Mouse (Mus musculus): ENCODE measurements around the gene Fads1. TPM values are rescaled to one million over a fixed set of nuclear protein-coding genes. Genes with fewer than 3 reads are reported as not detected.
"Not testable (repeated sequence)": the region's sequence is repeated elsewhere in the genome, so short reads cannot be mapped to it uniquely, and the experiment has no call there.

The Fads1 gene
- polyA plus RNA-seq (2012; rRNA removed): 136 and 139 TPM in 2 replicates

DNA sequence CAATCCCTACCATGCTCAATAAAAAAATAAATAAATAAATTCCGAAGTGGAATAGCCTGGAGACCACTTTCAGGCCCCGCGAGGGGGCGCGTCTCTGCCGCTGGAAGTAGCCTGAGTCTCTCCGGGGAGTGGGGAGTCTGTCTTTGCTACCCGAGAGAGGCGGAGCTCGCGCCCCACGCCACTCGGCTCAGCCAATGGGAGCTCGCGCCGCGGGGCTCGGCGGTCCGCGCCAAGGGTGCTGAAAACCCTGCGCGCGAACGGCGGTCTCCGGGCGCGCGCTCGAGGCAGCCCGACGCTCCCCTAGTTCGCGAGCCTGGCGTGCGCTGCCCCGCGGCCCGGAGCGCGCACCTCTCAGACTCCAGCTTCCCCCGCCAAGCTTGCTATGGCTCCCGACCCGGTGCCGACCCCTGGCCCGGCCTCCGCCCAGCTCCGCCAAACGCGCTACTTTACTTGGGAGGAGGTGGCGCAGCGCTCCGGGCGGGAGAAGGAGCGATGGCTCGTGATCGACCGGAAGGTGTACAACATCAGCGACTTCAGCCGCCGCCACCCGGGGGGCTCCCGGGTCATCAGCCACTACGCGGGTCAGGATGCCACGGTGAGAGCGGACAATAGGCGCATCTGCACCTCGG lies at the start of gene Fads1:
Gene Fads1, plus strand, starts transcription at position 219 of the 629 bp plus-strand sequence.
- TF ChIP-seq POLR2A (IDR thresholded peaks at IDR 0.05; ENCODE audit: borderline replicate concordance, extremely low read depth, insufficient read depth, insufficient read length, poor library complexity, severe bottlenecking) (peak; percentile 95), CTCF (IDR thresholded peaks at IDR 0.05; ENCODE audit: borderline replicate concordance, extremely low read depth, insufficient read depth, insufficient read length) (peak; percentile 77)

DNA sequence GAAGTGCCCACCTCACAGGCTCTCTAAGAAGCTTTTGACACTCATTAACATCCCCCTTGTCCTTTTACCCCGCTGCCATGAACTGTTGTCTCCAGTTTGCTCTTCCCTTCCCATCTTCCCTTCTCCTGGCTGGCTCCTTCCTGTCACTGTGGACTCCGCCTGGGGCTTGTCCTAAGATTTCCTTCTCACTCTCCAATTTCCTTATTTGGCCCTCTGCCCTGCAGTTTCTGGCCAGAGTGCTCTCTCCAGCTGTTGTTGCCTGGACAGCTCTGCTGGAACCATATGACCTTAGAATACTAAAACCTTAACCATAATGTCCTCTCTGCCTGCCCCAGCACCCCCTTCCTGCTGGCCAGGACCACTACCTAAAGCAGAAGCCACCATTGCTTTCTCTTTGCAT lies 48.0 kb upstream of the Fads1 start:
- TF ChIP-seq CTCF (IDR thresholded peaks at IDR 0.05; ENCODE audit: borderline replicate concordance, extremely low read depth, insufficient read depth, insufficient read length) (no peak), POLR2A (IDR thresholded peaks at IDR 0.05; ENCODE audit: borderline replicate concordance, extremely low read depth, insufficient read depth, insufficient read length, poor library complexity, severe bottlenecking) (no peak)
- no peak for DNase-seq (ENCODE audit: low read depth)

More for the DNA sequence above, at the start of gene Fads1:
- peak; percentile 99 for DNase-seq (ENCODE audit: low read depth)

DNA sequence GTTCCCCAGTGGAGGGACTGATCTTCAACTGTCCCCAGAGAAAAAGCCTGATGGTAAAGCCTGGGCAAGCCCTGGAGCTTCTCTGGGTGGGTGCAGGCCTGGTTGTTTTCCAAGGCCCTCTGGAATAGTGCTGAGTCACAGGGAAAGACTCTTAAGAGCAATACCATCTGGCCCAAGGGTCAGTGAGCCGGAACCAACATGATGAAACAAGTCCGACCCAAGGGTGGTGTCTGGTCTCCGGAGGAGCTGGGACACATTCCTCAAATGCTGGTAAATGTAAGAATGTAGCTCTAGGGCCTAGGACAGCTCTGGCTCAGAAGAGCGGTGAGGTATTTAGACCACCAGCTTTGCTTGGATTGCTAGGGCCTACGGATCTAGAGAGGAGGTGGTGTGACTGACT lies 45.3 kb upstream of the Fads1 start:
- DNase-seq (ENCODE audit: low read depth): no peak
- TF ChIP-seq CTCF (IDR thresholded peaks at IDR 0.05; ENCODE audit: borderline replicate concordance, extremely low read depth, insufficient read depth, insufficient read length) (no peak), POLR2A (IDR thresholded peaks at IDR 0.05; ENCODE audit: borderline replicate concordance, extremely low read depth, insufficient read depth, insufficient read length, poor library complexity, severe bottlenecking) (no peak)

DNA sequence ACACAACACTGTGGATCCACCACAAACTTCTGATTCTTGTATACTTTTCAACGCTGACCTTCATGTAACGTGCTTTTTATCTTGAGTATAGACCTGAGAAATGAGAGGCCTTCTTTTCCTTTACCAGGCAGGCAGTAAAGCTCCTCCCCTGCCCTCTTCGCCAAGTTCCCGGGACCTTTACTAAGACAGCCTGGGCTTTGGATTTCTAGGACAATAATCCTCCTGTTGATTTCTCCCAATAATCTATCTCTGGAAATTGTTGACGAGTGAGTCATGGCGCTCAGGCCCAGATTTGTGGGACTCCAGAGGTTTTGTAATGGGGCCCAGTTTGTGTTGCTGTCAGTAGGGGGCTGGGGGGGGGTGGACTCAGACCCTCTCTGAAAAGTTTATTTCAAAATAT lies 43.0 kb upstream of the Fads1 start:
- TF ChIP-seq CTCF (IDR thresholded peaks at IDR 0.05; ENCODE audit: borderline replicate concordance, extremely low read depth, insufficient read depth, insufficient read length) (no peak), POLR2A (IDR thresholded peaks at IDR 0.05; ENCODE audit: borderline replicate concordance, extremely low read depth, insufficient read depth, insufficient read length, poor library complexity, severe bottlenecking) (no peak)
- no peak for DNase-seq (ENCODE audit: low read depth)

DNA sequence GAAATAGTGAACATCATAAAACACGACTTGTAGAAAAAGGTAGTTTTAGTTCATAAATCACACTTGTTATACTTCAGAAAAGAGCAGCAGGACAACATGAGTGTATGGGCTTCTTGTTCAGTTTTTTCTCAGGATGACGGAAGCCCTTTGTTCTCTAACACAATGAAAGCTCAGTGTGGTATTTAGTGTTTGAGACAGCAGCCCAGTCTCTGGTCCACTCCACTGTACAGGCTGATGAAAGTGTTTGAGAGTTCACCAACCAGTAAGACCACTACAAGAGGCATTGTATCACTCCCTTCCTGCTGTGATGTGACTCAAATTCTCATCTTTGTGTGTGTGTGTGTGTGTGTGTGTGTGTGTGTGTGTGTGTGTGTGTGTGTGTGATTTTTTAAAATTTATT lies 39.0 kb upstream of the Fads1 start:
- TF ChIP-seq CTCF (IDR thresholded peaks at IDR 0.05; ENCODE audit: borderline replicate concordance, extremely low read depth, insufficient read depth, insufficient read length) (no peak), POLR2A (IDR thresholded peaks at IDR 0.05; ENCODE audit: borderline replicate concordance, extremely low read depth, insufficient read depth, insufficient read length, poor library complexity, severe bottlenecking) (no peak)
- peak; percentile 60 for DNase-seq (ENCODE audit: low read depth)

DNA sequence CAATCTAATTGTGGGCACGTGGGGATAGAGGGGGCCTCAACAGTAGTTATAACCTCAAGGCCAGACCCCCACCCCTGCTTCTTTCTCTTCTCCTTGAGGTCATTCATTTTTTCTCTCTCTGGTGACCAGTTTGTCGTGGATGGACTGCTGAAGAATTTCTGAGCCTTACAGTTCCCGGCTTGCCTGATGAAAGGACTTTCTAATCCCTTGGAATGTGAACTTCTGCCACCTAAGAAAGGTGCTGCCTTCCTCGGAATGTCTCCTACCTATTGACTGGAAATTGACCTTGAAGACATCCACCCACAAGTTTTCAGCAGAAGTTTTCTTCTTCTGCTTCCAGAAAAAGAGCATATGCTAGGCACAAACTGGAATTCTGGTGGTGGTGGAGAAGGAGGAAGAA lies 38.2 kb upstream of the Fads1 start:
- TF ChIP-seq CTCF (IDR thresholded peaks at IDR 0.05; ENCODE audit: borderline replicate concordance, extremely low read depth, insufficient read depth, insufficient read length): no peak
- DNase-seq (ENCODE audit: low read depth): no peak

DNA sequence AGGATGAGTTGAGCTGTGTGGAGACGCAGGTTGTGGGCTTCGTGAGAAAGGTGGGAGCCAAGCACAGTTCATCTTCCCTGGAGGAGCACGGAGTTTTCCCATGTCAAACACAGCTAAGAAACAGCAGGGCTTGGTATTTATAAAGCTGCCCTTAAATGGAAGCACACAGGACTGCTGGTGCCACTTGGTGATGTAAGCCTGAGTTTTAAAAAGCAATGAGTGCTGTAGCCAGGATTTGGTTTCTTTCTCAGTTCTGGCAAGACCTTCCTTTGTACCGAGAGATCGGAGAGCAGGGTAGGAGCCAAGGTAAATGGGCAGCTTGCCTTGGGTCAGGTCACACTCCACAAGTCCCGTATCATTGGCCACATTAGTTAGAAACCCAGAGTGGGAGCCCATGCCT lies 34.1 kb upstream of the Fads1 start:
- TF ChIP-seq POLR2A (IDR thresholded peaks at IDR 0.05; ENCODE audit: borderline replicate concordance, extremely low read depth, insufficient read depth, insufficient read length, poor library complexity, severe bottlenecking) (no peak), CTCF (IDR thresholded peaks at IDR 0.05; ENCODE audit: borderline replicate concordance, extremely low read depth, insufficient read depth, insufficient read length) (no peak)
- peak; percentile 6 for DNase-seq (ENCODE audit: low read depth)

DNA sequence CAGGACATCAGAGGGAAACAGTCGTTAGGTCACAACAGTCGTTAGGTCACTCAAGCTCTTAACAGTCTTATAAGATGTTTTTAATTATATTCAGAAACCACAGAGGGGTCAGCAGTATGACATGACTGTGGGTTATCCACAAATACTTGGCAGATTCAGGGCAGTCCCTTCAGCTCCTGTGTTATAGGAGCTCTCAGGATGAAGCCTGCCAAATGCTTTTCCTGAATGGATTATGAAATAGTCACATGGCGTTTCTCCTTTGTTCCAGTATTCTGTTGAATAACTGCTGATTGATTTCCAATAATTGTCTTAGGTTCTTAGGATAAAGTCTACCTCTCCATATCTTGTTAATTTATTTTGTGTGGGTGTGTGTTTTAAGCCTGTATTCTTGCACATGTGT lies 33.5 kb upstream of the Fads1 start:
- DNase-seq (ENCODE audit: low read depth): no peak
- TF ChIP-seq CTCF (IDR thresholded peaks at IDR 0.05; ENCODE audit: borderline replicate concordance, extremely low read depth, insufficient read depth, insufficient read length) (no peak), POLR2A (IDR thresholded peaks at IDR 0.05; ENCODE audit: borderline replicate concordance, extremely low read depth, insufficient read depth, insufficient read length, poor library complexity, severe bottlenecking) (no peak)

DNA sequence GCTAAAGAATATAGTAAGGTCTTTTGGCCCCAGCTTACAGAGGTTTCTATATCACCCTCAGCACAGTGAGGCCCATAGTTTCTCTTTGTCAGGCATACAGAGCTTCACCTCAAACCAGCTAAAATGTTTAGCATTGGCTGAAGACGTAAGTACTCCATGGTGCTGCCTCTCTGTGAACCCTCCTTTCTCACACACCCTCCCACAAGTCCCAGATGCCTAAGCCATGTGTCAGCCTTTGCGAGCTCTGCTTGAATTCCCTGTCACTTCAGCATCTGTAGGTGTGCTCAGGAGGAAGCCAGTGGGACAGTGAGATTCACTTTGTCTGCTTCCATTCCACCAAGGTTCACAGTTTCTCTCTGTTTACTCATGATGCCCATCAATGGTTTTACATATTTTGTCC lies 25.0 kb upstream of the Fads1 start:
- TF ChIP-seq CTCF (IDR thresholded peaks at IDR 0.05; ENCODE audit: borderline replicate concordance, extremely low read depth, insufficient read depth, insufficient read length) (no peak), POLR2A (IDR thresholded peaks at IDR 0.05; ENCODE audit: borderline replicate concordance, extremely low read depth, insufficient read depth, insufficient read length, poor library complexity, severe bottlenecking) (no peak)
- DNase-seq (ENCODE audit: low read depth): no peak

DNA sequence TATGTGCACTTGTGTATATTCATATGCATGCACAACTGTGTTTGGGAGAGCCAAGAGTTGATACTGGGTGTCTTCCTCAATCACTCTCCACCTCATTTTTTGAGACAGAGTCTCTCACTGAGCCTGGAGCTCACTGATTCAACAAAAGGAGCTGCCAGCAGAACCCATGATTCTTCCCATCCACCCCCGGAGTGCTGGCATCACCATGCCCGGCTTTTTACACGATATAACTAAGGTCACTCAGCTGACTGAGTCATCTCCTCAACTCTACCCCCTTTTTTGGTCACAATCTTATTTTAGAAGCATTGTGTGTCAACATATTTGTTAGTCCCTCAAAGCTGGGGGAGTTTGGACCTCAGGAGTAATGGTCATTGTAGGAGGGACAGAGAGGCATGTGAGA lies 18.8 kb upstream of the Fads1 start:
- TF ChIP-seq CTCF (IDR thresholded peaks at IDR 0.05; ENCODE audit: borderline replicate concordance, extremely low read depth, insufficient read depth, insufficient read length) (no peak), POLR2A (IDR thresholded peaks at IDR 0.05; ENCODE audit: borderline replicate concordance, extremely low read depth, insufficient read depth, insufficient read length, poor library complexity, severe bottlenecking) (no peak)
- no peak for DNase-seq (ENCODE audit: low read depth)

DNA sequence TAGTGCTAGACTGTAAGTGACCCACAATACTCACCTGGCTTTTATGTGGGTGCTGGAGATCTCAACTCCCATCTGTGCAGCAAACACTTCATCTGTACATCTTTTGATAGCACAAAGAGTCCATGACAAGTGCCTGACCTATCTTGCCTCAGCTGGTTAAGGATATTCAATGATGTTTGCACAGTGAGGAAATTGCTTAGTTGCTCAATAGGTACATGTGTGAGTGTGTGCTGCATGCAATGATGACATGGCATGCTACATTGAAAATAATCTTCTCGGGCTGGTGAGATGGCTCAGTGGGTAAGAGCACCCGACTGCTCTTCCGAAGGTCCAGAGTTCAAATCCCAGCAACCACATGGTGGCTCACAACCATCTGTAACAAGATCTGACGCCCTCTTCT lies 16.8 kb upstream of the Fads1 start:
- not testable (repeated sequence) for DNase-seq (ENCODE audit: low read depth)

DNA sequence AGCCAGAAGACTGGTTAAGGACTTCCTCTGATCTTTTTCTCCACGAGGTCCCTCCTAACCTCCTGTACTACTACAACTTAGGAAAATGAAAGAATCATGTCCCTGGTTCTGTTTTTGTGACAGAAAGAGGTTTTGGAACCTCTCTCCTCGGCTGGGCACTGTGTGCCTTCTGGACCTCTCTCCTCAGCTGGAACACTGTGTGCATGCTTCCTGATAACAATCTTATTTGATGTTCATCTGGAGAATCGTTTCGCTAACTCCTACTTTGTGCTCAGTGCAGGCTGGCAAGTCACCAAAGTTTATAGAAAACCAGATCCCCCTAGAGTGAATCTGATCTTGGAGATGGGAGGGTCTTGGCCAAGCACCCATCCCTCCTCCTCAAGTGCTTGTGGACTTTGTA lies 15.6 kb upstream of the Fads1 start:
- TF ChIP-seq CTCF (IDR thresholded peaks at IDR 0.05; ENCODE audit: borderline replicate concordance, extremely low read depth, insufficient read depth, insufficient read length) (no peak), POLR2A (IDR thresholded peaks at IDR 0.05; ENCODE audit: borderline replicate concordance, extremely low read depth, insufficient read depth, insufficient read length, poor library complexity, severe bottlenecking) (no peak)

DNA sequence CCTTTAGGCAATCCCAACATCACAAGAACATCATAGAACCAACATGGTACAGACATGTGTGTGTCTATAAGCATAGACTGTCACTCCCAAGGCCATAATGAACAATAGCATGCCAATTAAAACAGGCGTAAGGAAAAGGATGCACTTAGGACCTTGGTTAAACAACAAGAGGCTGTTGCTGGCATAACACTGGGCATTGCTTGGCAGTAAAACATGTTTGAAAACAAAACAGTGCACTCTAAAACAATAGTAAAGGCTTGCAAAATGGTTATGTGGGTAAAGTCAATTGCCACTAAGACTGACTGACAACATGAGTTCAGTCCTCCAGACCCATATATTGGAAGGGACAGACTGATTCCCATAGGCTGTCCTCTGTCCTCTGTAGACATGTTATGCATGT lies 14.7 kb upstream of the Fads1 start:
- DNase-seq (ENCODE audit: low read depth): no peak
- TF ChIP-seq CTCF (IDR thresholded peaks at IDR 0.05; ENCODE audit: borderline replicate concordance, extremely low read depth, insufficient read depth, insufficient read length): no peak
- TF ChIP-seq POLR2A (IDR thresholded peaks at IDR 0.05; ENCODE audit: borderline replicate concordance, extremely low read depth, insufficient read depth, insufficient read length, poor library complexity, severe bottlenecking): no peak

More for the DNA sequence above, 15.6 kb upstream of the Fads1 start:
- DNase-seq (ENCODE audit: low read depth): no peak

Measured in brain, embryonic 14.5 days (tissue).